Mouse (Mus musculus): ENCODE measurements at regions not wholly inside any gene's neighbourhood (a gene's known extent, or its start where the extent isn't known, plus 50 kb on each side); places are given as distances from the start of the nearest gene placed in this dataset.

DNA sequence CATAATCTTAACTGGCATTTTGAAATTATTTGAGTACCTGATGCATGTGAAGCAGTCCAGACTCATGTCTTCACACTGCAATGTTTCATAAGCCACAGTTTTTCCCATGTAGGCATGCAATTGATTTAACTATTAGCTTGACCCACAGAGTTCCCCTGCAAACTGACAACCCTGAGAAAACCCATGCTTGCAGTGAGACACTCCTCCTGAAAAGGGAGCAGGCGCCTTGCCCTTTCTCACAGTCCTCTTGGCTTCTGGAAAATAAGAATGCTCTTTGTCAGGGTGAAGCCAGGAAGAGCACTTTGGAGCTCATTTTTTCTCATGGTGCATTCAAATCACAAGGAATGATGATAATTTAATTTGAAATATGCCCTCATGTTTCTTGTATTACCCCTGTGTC is 56.2 kb upstream of the Hddc2 start:
- TF ChIP-seq GABPA (IDR thresholded peaks at IDR 0.05; ENCODE audit: insufficient replicate concordance, low read depth, low read length) (no peak), CTCF (conservative IDR thresholded peaks at IDR 0.05 in 1 of 2, IDR thresholded peaks at IDR 0.05 in 1 of 2; ENCODE audit: low read depth in 2 of 2, low read length in 2 of 2) (no peak), ZC3H11A (IDR thresholded peaks at IDR 0.05; ENCODE audit: low read depth, low read length) (no peak), POLR2A (IDR thresholded peaks at IDR 0.05; ENCODE audit: low read depth, low read length) (no peak), ZKSCAN1 (IDR thresholded peaks at IDR 0.05; ENCODE audit: borderline replicate concordance, low read depth, low read length) (no peak), ZNF384 (IDR thresholded peaks at IDR 0.05; ENCODE audit: low read depth, low read length) (no peak), MAZ (IDR thresholded peaks at IDR 0.05; ENCODE audit: low read depth, low read length) (no peak), USF2 (conservative IDR thresholded peaks at IDR 0.05; ENCODE audit: low read depth, low read length) (no peak)

All from CH12.LX (cell line).